In genomic region chr10:63947266-63947665, GRCm38 (mm10) we compare ENCODE assay signal across 21 mouse cellular contexts. TPM values are rescaled to one million over a fixed set of nuclear protein-coding genes. Genes with fewer than 3 reads are reported as not detected.
DNase-seq lines count a peak whose midpoint lies in the region; ATAC-seq lines count a peak whose summit lies in the region.
"Had no signal": no experiment of that assay in that cellular context is flagged by ENCODE, and none has a peak within 500 bp of the region (broad histone marks: within the 10 kb centered on the region; RNA-seq: fewer than 3 reads in every experiment).

No protein-coding gene starts in this region.

- intact Hi-C loops in left cerebral cortex, postnatal 25 days (cut with DNase I) = no loop called here

- no peak for ATAC-seq in inflammation-experienced regulatory T-cells, adult 6 months
- ATAC-seq: forebrain, embryonic 14.5 days; liver, embryonic 12.5 days had no signal

- peak; percentile 20 for DNase-seq in layer of hippocampus, adult 11-12 months (ENCODE audit: low spot score)
- DNase-seq in layer of hippocampus, postnatal 14 days (ENCODE audit: low spot score in 2 of 2) = no peak
- DNase-seq in cerebellum, adult 11 months = peak; percentile 38
- DNase-seq in cerebellum, adult 9-10 months = peak; percentile 78
- peak; percentile 43 to 77 for DNase-seq in left cerebral cortex, postnatal 25 days (ENCODE audit: low spot score in 2 of 2)
- no peak for DNase-seq in urinary bladder, postnatal 14 days (ENCODE audit: low spot score)
- no peak for DNase-seq in embryo, embryonic 10 days (ENCODE audit: low spot score)
- DNase-seq: adrenal gland, postnatal 36 days; gastrocnemius, postnatal 10 days; heart, adult 2 months; lung, embryonic 14.5 days; spleen, adult 18-20 months had no signal

RNA-seq across cellular contexts. Expression of gene Gm10118, which starts 20.0 kb away (rescaled TPM):
- 1 to 10 TPM in 1 of 2 experiments, under 1 TPM in 1; 0.74 to 2.0 TPM for total RNA-seq in layer of hippocampus, postnatal 14 days (2021)
- 1 to 10 TPM; 8.7 to 9.1 TPM for total RNA-seq in left cerebral cortex, postnatal 25 days (2021)
- not detected for polyA plus RNA-seq in inflammation-experienced regulatory T-cells, adult 6 months (2017; shearing (Covaris generic))
- total RNA-seq: adrenal gland, postnatal 36 days; gastrocnemius, postnatal 10 days; heart, adult 2 months had no signal
- polyA plus RNA-seq: C2C12; embryonic facial prominence, embryonic 10.5 days; erythroblast, embryonic 14.5 days; heart, adult 2 months; kidney, embryonic 16.5 days; limb, embryonic 11.5 days; liver, embryonic 12.5 days; Patski had no signal

Comparison
In these comparisons a context has a peak if more than half of its experiments do, and no peak if none do; other contexts are left out.
1. DNase-seq: peak in layer of hippocampus, adult 11-12 months (single experiment), cerebellum, adult 11 months (single experiment), cerebellum, adult 9-10 months (single experiment) and left cerebral cortex, postnatal 25 days (2 of 2); none in layer of hippocampus, postnatal 14 days (0 of 2), urinary bladder, postnatal 14 days (single experiment) and embryo, embryonic 10 days (single experiment).